Mouse (Mus musculus) liver, embryonic 13.5 days (tissue): ENCODE measurements around the gene Ttc39a. TPM values are rescaled to one million over a fixed set of nuclear protein-coding genes. Genes with fewer than 3 reads are reported as not detected.
A peak's percentile ranks its signal among the peaks of the same experiment; 100 is the strongest.

ENCODE experiments used
- ATAC-seq: fragments of 200-750 bp; cut with Nextera tagmentation; 2 replicates; pipeline ENCODE4 v1.8.0; 2017; ENCODE audit warnings: low read depth, mild to moderate bottlenecking, moderate number of reproducible peaks, moderate library complexity
- DNase-seq: peaks from one replicate; pipeline ENCODE4 v3.0.0; 2022
- H3K27ac ChIP-seq: fragments of 300-500 bp; sonication (generic); 2 replicates; pipeline ENCODE4 v1.5.1; 2015; ENCODE audit warnings: moderate library complexity, mild to moderate bottlenecking, inconsistent platforms
- H3K27me3 ChIP-seq: fragments of 300-500 bp; sonication (generic); 2 replicates; pipeline ENCODE4 v1.6.1; 2015; ENCODE audit warnings: mild to moderate bottlenecking, inconsistent platforms
- H3K36me3 ChIP-seq: fragments of 300-500 bp; sonication (generic); 2 replicates; pipeline ENCODE4 v1.6.1; 2015; ENCODE audit warnings: mild to moderate bottlenecking, inconsistent platforms
- H3K4me1 ChIP-seq: fragments of 300-500 bp; sonication (generic); replicated peaks from 2 replicates; pipeline ENCODE4 v1.6.1; 2015; ENCODE audit warnings: inconsistent platforms
- H3K4me2 ChIP-seq: fragments of 300-500 bp; sonication (generic); 2 replicates; pipeline ENCODE4 v1.6.1; 2015; ENCODE audit warnings: inconsistent platforms, mild to moderate bottlenecking, moderate library complexity
- H3K4me3 ChIP-seq: fragments of 300-500 bp; sonication (generic); replicated peaks from 2 replicates; pipeline ENCODE4 v1.5.1; 2015; ENCODE audit warnings: mild to moderate bottlenecking, inconsistent platforms
- H3K9ac ChIP-seq: fragments of 300-500 bp; sonication (generic); 2 replicates; pipeline ENCODE4 v1.6.1; 2015; ENCODE audit warnings: mild to moderate bottlenecking, inconsistent platforms
- H3K9me3 ChIP-seq: fragments of 300-500 bp; sonication (generic); replicated peaks from 2 replicates; pipeline ENCODE4 v1.6.1; 2016; ENCODE audit warnings: inconsistent platforms
- WGBS: fragments of 180-500 bp; shearing (Covaris S2); methylation state at CpG from one replicate; pipeline ENCODE4 v1.1.7; 2015; ENCODE audit not compliant: insufficient replicate concordance; 5-methylcytosine and 5-hydroxymethylcytosine counted together
- polyA plus RNA-seq: library from polyadenylated mRNA; unstranded; fragments of >200 nt; fragmentation: Nextera tagmentation; extraction: Ambion mirVana; gene quantifications from 2 replicates; pipeline ENCODE4 v1.2.1, GENCODE M21; 2015

Gene Ttc39a
- polyA plus RNA-seq, 1 experiment from 2014 or later = 14.2 TPM

DNA sequence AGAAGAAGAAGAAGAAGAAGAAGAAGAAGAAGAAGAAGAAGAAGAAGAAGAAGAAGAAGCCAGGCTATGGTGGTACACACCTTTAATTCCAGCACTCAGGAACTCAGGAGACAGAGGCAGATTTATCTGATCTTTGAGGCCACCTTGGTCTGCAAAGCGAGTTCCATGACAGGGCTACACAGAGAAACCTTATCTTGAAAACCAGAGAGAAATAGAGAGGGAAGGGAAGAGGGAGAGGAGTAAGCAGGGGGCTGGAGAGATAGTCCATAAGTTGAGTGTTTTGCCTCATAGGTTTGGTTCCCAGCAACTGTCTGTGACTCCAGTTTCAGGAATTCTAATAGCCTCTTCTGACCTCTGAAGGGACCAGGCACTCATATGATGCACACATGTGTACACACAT, 82.4 kb downstream of the Ttc39a start:
- H3K4me1 ChIP-seq = peaks cover 20% of the 10 kb centered on the region
- H3K27me3 ChIP-seq = peaks cover under 1% of the 10 kb centered on the region; the same call in 1 of the 2 replicates
- no peak overlapping the region for H3K27ac ChIP-seq
- DNase-seq = peak; percentile 32
- no peak overlapping the region for H3K9ac ChIP-seq
- no peak overlapping the region for H3K4me3 ChIP-seq
- WGBS = 20% methylated on average over 1 of the region's 1 CpGs
- H3K36me3 ChIP-seq = no peaks in the 10 kb centered on the region
- peak; percentile 82 for ATAC-seq
- no peaks in the 10 kb centered on the region for H3K9me3 ChIP-seq
- no peak overlapping the region for H3K4me2 ChIP-seq

DNA sequence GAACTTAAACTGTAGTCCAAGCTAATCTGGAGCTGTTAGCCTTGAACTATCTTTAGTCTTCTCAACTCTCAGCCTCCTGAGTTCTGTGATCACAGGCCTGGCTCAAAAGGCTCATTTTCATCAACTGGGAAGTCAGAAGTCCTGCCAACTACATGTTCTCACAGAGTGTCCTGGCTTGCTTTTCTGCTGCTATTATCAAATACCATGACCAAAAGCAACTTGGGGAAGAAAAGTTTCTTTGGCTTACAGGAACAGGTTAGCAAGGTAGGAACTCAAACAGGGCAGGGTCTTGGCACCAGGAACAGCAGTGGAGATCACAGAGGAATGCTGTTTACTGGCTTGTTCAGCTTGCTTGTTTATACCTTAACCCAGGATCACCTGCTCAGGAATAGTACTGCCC, 87.2 kb downstream of the Ttc39a start:
- Histone ChIP-seq H3K4me3 (no peak overlapping the region), H3K27ac (no peak overlapping the region), H3K4me2 (no peak overlapping the region), H3K36me3 (no peaks in the 10 kb centered on the region), H3K4me1 (peaks cover 9% of the 10 kb centered on the region), H3K9ac (no peak overlapping the region), H3K27me3 (0 out of 2 replicates have a peak, but pooled peaks cover 6% of the 10 kb centered on the region), H3K9me3 (no peaks in the 10 kb centered on the region)
- no peak for ATAC-seq
- DNase-seq = no peak

Other genes starting within 250 kb of the Ttc39a start
- gene Osbpl9, start 204.4 kb upstream of the Ttc39a start, polyA plus RNA-seq = 28.1 and 33.8 TPM in 2 replicates
- not detected in 2 replicates for gene Calr4, start 172.1 kb upstream of the Ttc39a start, polyA plus RNA-seq
- 36.2 and 50.2 TPM in 2 replicates for gene Eps15, start 126.4 kb upstream of the Ttc39a start, polyA plus RNA-seq
- 30.5 and 31.1 TPM in 2 replicates for gene Rnf11, start 78.1 kb downstream of the Ttc39a start, polyA plus RNA-seq
- gene 4930522H14Rik, start 124.7 kb downstream of the Ttc39a start, polyA plus RNA-seq = not detected in 2 replicates